Mouse (Mus musculus) erythroblast, embryonic 14.5 days (primary cell): ENCODE measurements around the gene Cdk14. TPM values are rescaled to one million over a fixed set of nuclear protein-coding genes. Genes with fewer than 3 reads are reported as not detected.
"Not testable (repeated sequence)": the region's sequence is repeated elsewhere in the genome, so short reads cannot be mapped to it uniquely, and the experiment has no call there.

ENCODE experiments used
- H3K27me3 ChIP-seq: 2 replicates; pipeline ENCODE4 v1.6.1; 2012; ENCODE audit warnings: inconsistent platforms; ENCODE audit not compliant: control insufficient read depth
- H3K36me3 ChIP-seq: 2 replicates; pipeline ENCODE4 v1.6.1; 2012; ENCODE audit warnings: mild to moderate bottlenecking, inconsistent platforms; ENCODE audit not compliant: control insufficient read depth
- H3K4me1 ChIP-seq: 2 replicates; pipeline ENCODE4 v1.6.1; 2012; ENCODE audit warnings: inconsistent platforms; ENCODE audit not compliant: control insufficient read depth
- H3K4me3 ChIP-seq: replicated peaks from 2 replicates; pipeline ENCODE3; 2012; ENCODE audit warnings: moderate library complexity, mild to moderate bottlenecking, inconsistent platforms
- H3K9me3 ChIP-seq: 2 replicates; pipeline ENCODE4 v1.6.1; 2012; ENCODE audit warnings: low read length, inconsistent platforms, mixed read lengths; ENCODE audit not compliant: control insufficient read depth
- GATA1 ChIP-seq: IDR thresholded peaks from 2 replicates; pipeline ENCODE4 v1.6.1; 2012; ENCODE audit warnings: low read length, inconsistent platforms, mixed read lengths
- TAL1 ChIP-seq: IDR thresholded peaks from 3 replicates; pipeline ENCODE4 v1.6.1; 2012; ENCODE audit warnings: low read length, inconsistent platforms, mixed read lengths
- polyA plus RNA-seq: library from polyadenylated mRNA; stranded (reverse); fragments of >175 nt; gene quantifications from 2 replicates; pipeline ENCODE4 v1.2.3, GENCODE M21; 2012

Gene Cdk14
- polyA plus RNA-seq, 1 experiment = not detected

DNA sequence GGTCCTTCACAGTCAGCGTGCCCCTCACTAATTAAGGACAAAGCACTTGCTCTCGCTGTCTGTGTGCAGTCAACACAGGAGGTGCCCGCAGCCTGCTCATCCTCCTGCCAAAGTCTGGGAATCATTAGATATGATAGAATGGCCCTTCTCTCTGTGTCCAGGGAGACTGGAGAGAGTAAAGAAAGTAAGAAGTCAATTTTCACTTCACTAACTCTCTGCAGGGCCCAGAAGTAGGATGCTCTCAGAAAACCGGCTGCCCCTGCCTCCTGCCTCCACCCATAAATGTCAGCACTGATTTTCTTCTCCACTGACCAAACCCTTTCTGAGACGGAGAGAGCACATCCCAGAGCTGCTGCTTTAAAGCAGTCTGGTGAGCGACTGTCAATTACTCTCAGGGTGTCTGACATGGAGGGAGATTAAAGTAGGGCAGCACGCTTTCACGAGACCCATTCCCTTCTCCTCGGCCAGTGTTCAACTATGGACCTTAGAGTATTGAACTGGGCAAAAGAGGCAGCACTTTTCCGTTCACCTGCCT is 89.1 kb downstream of the Cdk14 start:
- H3K27me3 ChIP-seq = no peaks in the 10 kb centered on the region
- H3K9me3 ChIP-seq = no peaks in the 10 kb centered on the region
- no peaks in the 10 kb centered on the region for H3K4me1 ChIP-seq
- H3K36me3 ChIP-seq = no peaks in the 10 kb centered on the region
- no peak overlapping the region for H3K4me3 ChIP-seq
- TF ChIP-seq TAL1 = no peak
- TF ChIP-seq GATA1 = no peak

DNA sequence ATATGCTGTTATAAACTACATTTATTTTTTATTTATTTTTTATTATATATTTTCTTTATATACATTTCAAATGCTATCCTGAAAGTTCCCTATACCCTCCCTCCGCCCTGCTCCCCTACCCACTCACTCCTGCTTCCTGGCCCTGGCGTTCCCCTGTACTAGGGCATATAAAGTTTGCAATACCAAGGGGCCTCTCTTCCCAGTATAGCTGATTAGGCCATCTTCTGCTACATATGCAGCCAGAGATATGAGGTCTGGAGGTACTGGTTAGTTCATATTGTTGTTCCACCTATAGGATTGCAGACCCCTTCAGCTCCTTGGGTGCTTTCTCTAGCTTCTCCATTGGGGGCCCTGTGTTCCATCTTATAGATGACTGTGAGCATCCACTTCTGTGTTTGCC is 91.1 kb downstream of the Cdk14 start:
- not testable (repeated sequence) for H3K9me3 ChIP-seq, H3K4me3 ChIP-seq, H3K4me1 ChIP-seq, H3K36me3 ChIP-seq, H3K27me3 ChIP-seq

DNA sequence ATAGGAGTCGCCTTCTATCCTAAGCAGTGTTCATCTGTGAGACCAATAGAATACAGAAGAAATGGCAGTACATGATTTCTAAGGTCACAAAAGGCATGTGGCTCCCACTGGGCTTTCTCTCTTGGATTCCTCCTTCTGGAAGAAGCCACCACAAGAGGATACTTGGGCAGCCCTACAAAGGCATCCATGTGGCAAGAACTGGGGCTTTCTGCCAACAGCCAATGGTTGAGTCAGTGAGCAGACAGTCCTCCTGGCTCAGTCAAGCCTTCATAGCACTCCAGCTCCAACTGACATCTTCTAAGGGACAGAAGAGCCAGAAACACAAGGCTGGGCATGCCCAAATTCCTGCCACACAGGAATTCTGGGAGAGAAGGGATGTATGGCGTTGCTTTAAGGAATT is 93.4 kb downstream of the Cdk14 start:
- no peaks in the 10 kb centered on the region for H3K4me1 ChIP-seq
- TF ChIP-seq TAL1 (no peak), GATA1 (no peak)

DNA sequence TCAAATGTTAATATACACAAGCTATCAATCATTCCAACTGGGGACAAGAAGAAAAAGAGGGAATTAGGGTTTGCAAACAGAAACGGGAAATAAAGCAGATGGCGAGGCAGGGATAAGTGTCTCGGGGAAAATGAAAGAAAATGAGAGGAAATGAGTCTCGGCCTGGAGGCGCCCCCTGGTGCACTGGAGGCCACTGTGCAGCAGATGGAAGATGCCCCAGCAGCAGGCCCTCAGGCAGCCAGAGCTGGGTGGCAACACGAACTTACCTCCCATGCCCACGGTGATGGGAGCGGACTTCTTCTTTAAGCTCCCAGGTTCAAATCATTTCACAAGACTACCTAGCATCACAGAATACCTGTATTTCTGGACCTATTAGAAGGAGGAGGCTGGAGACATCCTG is 97.4 kb downstream of the Cdk14 start:
- no peaks in the 10 kb centered on the region for H3K27me3 ChIP-seq
- no peaks in the 10 kb centered on the region for H3K36me3 ChIP-seq
- TF ChIP-seq TAL1 = no peak
- no peak for TF ChIP-seq GATA1
- H3K4me3 ChIP-seq = no peak overlapping the region
- no peaks in the 10 kb centered on the region for H3K9me3 ChIP-seq
- H3K4me1 ChIP-seq = no peaks in the 10 kb centered on the region

More for the DNA sequence above, 93.4 kb downstream of the Cdk14 start:
- no peaks in the 10 kb centered on the region for H3K36me3 ChIP-seq
- no peak overlapping the region for H3K4me3 ChIP-seq
- no peaks in the 10 kb centered on the region for H3K9me3 ChIP-seq
- H3K27me3 ChIP-seq = no peaks in the 10 kb centered on the region

DNA sequence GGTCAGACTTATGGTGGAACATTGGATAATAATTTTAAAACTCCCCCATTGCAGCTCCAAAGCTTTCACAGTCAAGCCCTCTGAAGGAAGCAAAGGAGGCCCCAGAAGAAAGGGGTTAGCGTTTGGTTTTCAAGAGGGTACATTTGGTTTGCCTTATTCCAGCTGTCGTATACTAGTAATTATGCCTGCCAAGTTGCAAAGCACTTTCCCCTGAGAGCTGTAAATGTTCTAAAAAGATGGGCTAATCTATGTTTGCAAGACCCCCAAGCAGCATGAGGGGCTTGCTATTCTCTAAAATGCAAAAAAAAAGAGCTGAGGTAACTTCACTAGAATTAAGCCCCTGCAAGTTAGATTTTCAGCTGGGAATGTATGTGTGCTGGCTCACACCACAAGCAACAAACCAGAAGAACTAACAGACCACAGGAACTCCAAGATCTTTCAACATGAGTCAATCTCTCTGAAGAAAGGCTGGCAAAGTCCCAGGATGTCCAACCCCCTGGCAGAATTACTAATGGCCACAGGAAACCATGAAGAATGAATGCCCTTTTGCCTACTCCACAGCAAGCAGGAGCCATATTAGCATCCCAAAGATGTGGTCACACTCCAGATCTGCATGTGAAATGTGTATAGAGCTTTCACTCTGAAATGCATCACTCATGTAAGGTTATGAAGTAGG is 99.5 kb downstream of the Cdk14 start:
- Histone ChIP-seq H3K4me3 (no peak overlapping the region), H3K9me3 (no peaks in the 10 kb centered on the region), H3K36me3 (no peaks in the 10 kb centered on the region), H3K4me1 (no peaks in the 10 kb centered on the region), H3K27me3 (no peaks in the 10 kb centered on the region)
- no peak for TF ChIP-seq TAL1
- TF ChIP-seq GATA1 = no peak

DNA sequence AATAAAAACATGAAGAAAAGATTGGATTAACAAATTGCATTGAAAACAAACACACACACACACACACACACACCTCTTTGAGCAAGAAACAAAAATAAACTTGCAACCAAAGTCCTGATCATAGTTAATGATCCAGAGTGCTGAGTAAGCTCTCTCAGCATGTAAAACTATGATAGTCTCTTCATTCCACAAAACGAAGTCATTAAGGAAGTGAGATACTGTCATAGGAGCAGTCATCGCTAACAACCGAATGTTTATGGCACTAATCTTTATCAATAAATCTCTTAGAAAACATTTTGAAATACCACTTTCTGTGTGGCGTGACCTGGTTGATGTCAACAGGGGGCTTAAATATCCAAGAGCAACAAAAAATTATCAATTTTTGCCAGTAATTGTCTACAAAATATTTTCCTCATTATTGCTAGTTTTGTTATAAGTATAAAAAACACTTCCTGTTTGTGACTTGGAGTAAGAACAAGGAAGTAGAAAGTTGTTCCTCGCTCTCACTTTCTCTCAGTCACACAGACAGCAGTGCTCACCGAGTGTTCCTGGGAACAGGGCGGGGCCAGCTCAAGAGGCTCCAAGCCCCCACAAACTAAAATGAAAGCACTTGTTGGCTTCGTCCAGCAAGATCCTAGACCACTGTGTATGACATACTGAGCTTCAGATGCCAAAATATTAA is 100.1 kb downstream of the Cdk14 start:
- no peaks in the 10 kb centered on the region for H3K27me3 ChIP-seq
- no peak overlapping the region for H3K4me3 ChIP-seq
- no peaks in the 10 kb centered on the region for H3K4me1 ChIP-seq
- no peaks in the 10 kb centered on the region for H3K36me3 ChIP-seq
- TF ChIP-seq GATA1 (no peak), TAL1 (no peak)
- H3K9me3 ChIP-seq = no peaks in the 10 kb centered on the region

DNA sequence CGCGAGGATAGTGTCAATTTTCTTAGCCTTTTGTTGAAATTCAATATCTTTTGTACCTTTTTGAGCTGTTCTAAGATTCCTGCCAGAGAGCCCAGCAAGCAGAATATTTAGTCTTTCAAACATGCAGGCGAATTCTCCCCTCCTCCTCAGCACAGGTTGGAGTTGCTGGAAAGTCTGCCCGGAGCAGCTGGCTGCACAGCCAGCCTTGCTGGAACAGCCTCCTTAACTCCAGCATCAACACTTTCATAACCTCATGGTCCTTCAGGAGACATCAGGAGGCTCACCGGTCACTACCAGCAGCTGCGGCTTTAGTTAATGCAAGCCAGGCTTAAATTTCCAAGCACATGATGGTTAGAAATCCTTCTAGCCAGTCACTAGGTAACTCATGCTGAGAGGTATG is 105.8 kb downstream of the Cdk14 start:
- H3K36me3 ChIP-seq = no peaks in the 10 kb centered on the region
- TF ChIP-seq TAL1 (no peak), GATA1 (no peak)
- H3K27me3 ChIP-seq = no peaks in the 10 kb centered on the region
- no peaks in the 10 kb centered on the region for H3K9me3 ChIP-seq
- H3K4me1 ChIP-seq = no peaks in the 10 kb centered on the region
- no peak overlapping the region for H3K4me3 ChIP-seq

DNA sequence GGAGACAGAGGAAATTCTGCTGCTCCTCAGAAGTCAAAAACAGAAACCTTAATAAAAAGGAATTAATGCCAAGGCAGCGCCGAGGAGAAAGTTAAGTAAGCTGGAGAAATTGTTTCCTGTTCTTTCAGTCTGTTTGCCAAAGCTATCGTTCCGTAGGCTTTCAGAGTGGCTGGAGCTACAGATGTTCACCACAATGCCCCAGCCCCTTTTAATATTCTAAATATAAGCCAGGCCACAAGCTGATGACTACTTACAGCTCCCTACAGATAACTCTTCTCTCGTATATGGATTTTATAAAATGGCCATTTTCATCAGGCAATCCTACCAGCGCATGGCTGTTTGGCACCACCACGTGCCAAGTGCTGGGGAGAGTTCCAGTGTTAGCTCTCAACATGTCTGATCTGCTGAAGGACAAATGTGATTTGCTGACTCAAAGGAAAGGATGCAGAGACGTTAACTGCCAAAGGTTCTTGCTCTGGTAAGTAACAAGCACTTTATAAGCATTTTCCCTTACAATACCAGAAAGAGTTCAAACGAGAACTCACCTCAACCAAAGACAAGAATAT is 106.8 kb downstream of the Cdk14 start:
- H3K36me3 ChIP-seq = no peaks in the 10 kb centered on the region
- no peaks in the 10 kb centered on the region for H3K27me3 ChIP-seq
- no peaks in the 10 kb centered on the region for H3K4me1 ChIP-seq
- H3K4me3 ChIP-seq = no peak overlapping the region
- no peak for TF ChIP-seq GATA1
- H3K9me3 ChIP-seq = no peaks in the 10 kb centered on the region

DNA sequence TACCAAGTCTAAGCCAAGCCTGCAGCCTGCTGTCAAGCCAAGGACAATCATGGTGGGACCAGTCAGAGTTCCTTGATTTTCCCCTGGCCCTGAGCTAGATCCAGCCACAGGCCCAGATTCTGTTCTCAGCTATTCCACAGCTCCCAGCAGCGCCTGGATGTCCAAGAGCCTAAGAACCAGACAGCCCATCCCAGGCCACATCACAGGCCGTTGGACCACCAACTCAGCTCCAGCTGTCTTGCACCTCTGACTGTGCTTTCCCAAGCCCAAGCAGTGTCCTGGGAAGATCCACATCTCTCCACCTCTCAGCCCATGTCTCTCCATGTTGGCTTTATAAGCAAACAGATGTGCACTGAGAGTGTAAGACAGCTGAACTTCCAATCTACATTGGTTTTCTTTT is 114.8 kb downstream of the Cdk14 start:
- no peaks in the 10 kb centered on the region for H3K27me3 ChIP-seq
- no peaks in the 10 kb centered on the region for H3K36me3 ChIP-seq
- TF ChIP-seq TAL1 = no peak
- TF ChIP-seq GATA1 = no peak
- H3K9me3 ChIP-seq = no peaks in the 10 kb centered on the region
- no peak overlapping the region for H3K4me3 ChIP-seq
- H3K4me1 ChIP-seq = no peaks in the 10 kb centered on the region
